Mouse (Mus musculus) liver, embryonic 12.5 days (tissue): ENCODE measurements around the gene Cnga4. TPM values are rescaled to one million over a fixed set of nuclear protein-coding genes. Genes with fewer than 3 reads are reported as not detected.
"Not testable (repeated sequence)": the region's sequence is repeated elsewhere in the genome, so short reads cannot be mapped to it uniquely, and the experiment has no call there.

ENCODE experiments used
- ATAC-seq: fragments of 200-750 bp; cut with Nextera tagmentation; 2 replicates; pipeline ENCODE4 v1.8.0; 2017; ENCODE audit warnings: moderate number of reproducible peaks, mild to moderate bottlenecking, moderate library complexity
- H3K27ac ChIP-seq: fragments of 300-500 bp; sonication (generic); 2 replicates; pipeline ENCODE4 v1.5.1; 2016; ENCODE audit warnings: mild to moderate bottlenecking
- H3K27me3 ChIP-seq: fragments of 300-500 bp; sonication (generic); replicated peaks from 2 replicates; pipeline ENCODE4 v1.6.1; 2016; ENCODE audit warnings: mild to moderate bottlenecking, moderate library complexity
- H3K36me3 ChIP-seq: fragments of 300-500 bp; sonication (generic); 2 replicates; pipeline ENCODE4 v1.6.1; 2016; ENCODE audit warnings: mild to moderate bottlenecking, moderate library complexity
- H3K4me1 ChIP-seq: fragments of 300-500 bp; sonication (generic); 2 replicates; pipeline ENCODE4 v1.6.1; 2016
- H3K4me2 ChIP-seq: fragments of 300-500 bp; sonication (generic); 2 replicates; pipeline ENCODE4 v1.6.1; 2016; ENCODE audit warnings: mild to moderate bottlenecking, moderate library complexity
- H3K4me3 ChIP-seq: fragments of 300-500 bp; sonication (generic); 2 replicates; pipeline ENCODE4 v1.5.1; 2016; ENCODE audit warnings: mild to moderate bottlenecking, moderate library complexity
- H3K9ac ChIP-seq: fragments of 300-500 bp; sonication (generic); 2 replicates; pipeline ENCODE4 v1.6.1; 2016; ENCODE audit warnings: mild to moderate bottlenecking, moderate library complexity
- H3K9me3 ChIP-seq: fragments of 300-500 bp; sonication (generic); replicated peaks from 2 replicates; pipeline ENCODE4 v1.6.1; 2016; ENCODE audit warnings: mild to moderate bottlenecking, moderate library complexity
- WGBS: fragments of 180-500 bp; shearing (Covaris S2); methylation state at CpG from one replicate; pipeline ENCODE4 v1.1.7; 2016; ENCODE audit not compliant: insufficient replicate concordance; 5-methylcytosine and 5-hydroxymethylcytosine counted together
- polyA plus RNA-seq: library from polyadenylated mRNA; unstranded; fragments of >200 nt; fragmentation: Nextera tagmentation; extraction: Ambion mirVana; gene quantifications from 2 replicates; pipeline ENCODE4 v1.2.1, GENCODE M21; 2016

Cnga4 gene
- polyA plus RNA-seq: not detected in 2 replicates

- 59% methylated on average over 5 of the region's 5 CpGs for WGBS
These were observed at the start of gene Cnga4 for GRCm38 (mm10) chr7:105404268-105404667. TSS of gene Cnga4 (plus strand) at chr7:105404568.

GRCm38 (mm10) chr7:105356064-105356463, 48.3 kb upstream of the Cnga4 start:
- H3K27me3 ChIP-seq, H3K4me3 ChIP-seq, H3K36me3 ChIP-seq, H3K9ac ChIP-seq, H3K9me3 ChIP-seq, H3K4me2 ChIP-seq, H3K4me1 ChIP-seq, H3K27ac ChIP-seq: not testable (repeated sequence)
- 0 out of 2 replicates have a peak, but pooled peaks have one; percentile 54 for ATAC-seq
- no CpG with 5 or more reads among the region's 5 CpGs for WGBS

More at GRCm38 (mm10) chr7:105404268-105404667, at the start of gene Cnga4:
- no peak within 1 kb of the TSS for H3K9ac ChIP-seq
- H3K4me1 ChIP-seq: peaks cover 14% of the 10 kb centered on the region
- H3K27ac ChIP-seq: no peak within 1 kb of the TSS
- no peaks in the 10 kb centered on the region for H3K9me3 ChIP-seq
- no peak for ATAC-seq
- H3K36me3 ChIP-seq: no peaks in the 10 kb centered on the region
- no peaks in the 10 kb centered on the region for H3K27me3 ChIP-seq
- no peak within 1 kb of the TSS for H3K4me2 ChIP-seq
- H3K4me3 ChIP-seq: no peak within 1 kb of the TSS

GRCm38 (mm10) chr7:105356487-105356886, 47.9 kb upstream of the Cnga4 start:
- not testable (repeated sequence) for H3K4me3 ChIP-seq, H3K9ac ChIP-seq, H3K36me3 ChIP-seq, H3K9me3 ChIP-seq, H3K4me1 ChIP-seq, H3K4me2 ChIP-seq, H3K27me3 ChIP-seq, H3K27ac ChIP-seq
- ATAC-seq: peak; percentile 75; the same call in 1 of the 2 replicates
- 85% methylated on average over 1 of the region's 2 CpGs for WGBS

GRCm38 (mm10) chr7:105361713-105362112, 42.7 kb upstream of the Cnga4 start:
- Histone ChIP-seq H3K4me1 (no peaks in the 10 kb centered on the region), H3K9ac (no peak overlapping the region), H3K36me3 (no peaks in the 10 kb centered on the region), H3K4me2 (no peak overlapping the region), H3K9me3 (no peaks in the 10 kb centered on the region), H3K27me3 (no peaks in the 10 kb centered on the region), H3K4me3 (no peak overlapping the region), H3K27ac (no peak overlapping the region)
- WGBS: 61% methylated on average over 2 of the region's 2 CpGs
- ATAC-seq: no peak

GRCm38 (mm10) chr7:105367268-105367667, 37.1 kb upstream of the Cnga4 start:
- H3K36me3 ChIP-seq: no peaks in the 10 kb centered on the region
- no peak overlapping the region for H3K27ac ChIP-seq
- no peak overlapping the region for H3K4me3 ChIP-seq
- no peak overlapping the region for H3K9ac ChIP-seq
- H3K9me3 ChIP-seq: no peaks in the 10 kb centered on the region
- H3K4me1 ChIP-seq: no peaks in the 10 kb centered on the region
- 62% methylated on average over 5 of the region's 5 CpGs for WGBS
- no peaks in the 10 kb centered on the region for H3K27me3 ChIP-seq
- no peak for ATAC-seq
- H3K4me2 ChIP-seq: no peak overlapping the region

GRCm38 (mm10) chr7:105367930-105368329, 36.4 kb upstream of the Cnga4 start, which contains the start of gene Olfr692:
TSS of gene Olfr692 (plus strand) at chr7:105368230.
- no peak within 1 kb of the TSS for H3K9ac ChIP-seq
- no peak within 1 kb of the TSS for H3K4me3 ChIP-seq
- no peaks in the 10 kb centered on the region for H3K36me3 ChIP-seq
- no peak for ATAC-seq
- H3K27me3 ChIP-seq: no peaks in the 10 kb centered on the region
- H3K4me1 ChIP-seq: no peaks in the 10 kb centered on the region
- no peak within 1 kb of the TSS for H3K27ac ChIP-seq
- no peak within 1 kb of the TSS for H3K4me2 ChIP-seq
- 67% methylated on average over 1 of the region's 1 CpGs for WGBS
- H3K9me3 ChIP-seq: no peaks in the 10 kb centered on the region

- Histone ChIP-seq H3K9ac (no peak overlapping the region), H3K9me3 (no peaks in the 10 kb centered on the region), H3K4me3 (no peak overlapping the region), H3K27me3 (no peaks in the 10 kb centered on the region), H3K36me3 (no peaks in the 10 kb centered on the region), H3K27ac (no peak overlapping the region), H3K4me2 (no peak overlapping the region), H3K4me1 (peaks cover 2% of the 10 kb centered on the region; the same call in 1 of the 2 replicates)
- no peak for ATAC-seq
- 69% methylated on average over 4 of the region's 4 CpGs for WGBS
These were observed 35.8 kb upstream of the Cnga4 start for GRCm38 (mm10) chr7:105368521-105368920.

- 52% methylated on average over 1 of the region's 1 CpGs for WGBS
- peaks cover 11% of the 10 kb centered on the region for H3K36me3 ChIP-seq
- no peak overlapping the region for H3K4me3 ChIP-seq
- H3K9ac ChIP-seq: no peak overlapping the region
- H3K4me2 ChIP-seq: no peak overlapping the region
- peaks cover 5% of the 10 kb centered on the region; the same call in 1 of the 2 replicates for H3K4me1 ChIP-seq
- no peak for ATAC-seq
- H3K27me3 ChIP-seq: no peaks in the 10 kb centered on the region
- no peaks in the 10 kb centered on the region for H3K9me3 ChIP-seq
- no peak overlapping the region for H3K27ac ChIP-seq
These were observed 31.5 kb upstream of the Cnga4 start for GRCm38 (mm10) chr7:105372912-105373311.

- Histone ChIP-seq H3K4me1 (peaks cover 5% of the 10 kb centered on the region; the same call in 1 of the 2 replicates), H3K27me3 (no peaks in the 10 kb centered on the region), H3K4me2 (no peak overlapping the region), H3K36me3 (peaks cover 17% of the 10 kb centered on the region), H3K4me3 (no peak overlapping the region), H3K9me3 (no peaks in the 10 kb centered on the region), H3K27ac (no peak overlapping the region), H3K9ac (no peak overlapping the region)
- ATAC-seq: no peak
- WGBS: 29% methylated on average over 4 of the region's 4 CpGs
These were observed 30.9 kb upstream of the Cnga4 start for GRCm38 (mm10) chr7:105373509-105373908.

- Histone ChIP-seq H3K36me3 (peaks cover 21% of the 10 kb centered on the region), H3K27ac (no peak overlapping the region), H3K4me3 (no peak overlapping the region), H3K9ac (no peak overlapping the region), H3K27me3 (no peaks in the 10 kb centered on the region), H3K4me2 (no peak overlapping the region), H3K4me1 (peaks cover 5% of the 10 kb centered on the region; the same call in 1 of the 2 replicates), H3K9me3 (no peaks in the 10 kb centered on the region)
- ATAC-seq: no peak
- WGBS: 83% methylated on average over 3 of the region's 3 CpGs
These were observed 30.4 kb upstream of the Cnga4 start for GRCm38 (mm10) chr7:105373976-105374375.

- WGBS: 73% methylated on average over 1 of the region's 1 CpGs
- Histone ChIP-seq H3K36me3 (peaks cover 30% of the 10 kb centered on the region), H3K27me3 (no peaks in the 10 kb centered on the region), H3K4me1 (peaks cover 5% of the 10 kb centered on the region; the same call in 1 of the 2 replicates), H3K9ac (no peak within 1 kb of the TSS), H3K27ac (no peak within 1 kb of the TSS), H3K4me3 (no peak within 1 kb of the TSS), H3K9me3 (no peaks in the 10 kb centered on the region), H3K4me2 (no peak within 1 kb of the TSS)
- no peak for ATAC-seq
These were observed 29.5 kb upstream of the Cnga4 start, which contains the start of gene Gm5901 for GRCm38 (mm10) chr7:105374866-105375265. TSS of gene Gm5901 (plus strand) at chr7:105375038.

GRCm38 (mm10) chr7:105380329-105380728, 24.0 kb upstream of the Cnga4 start:
- no peak overlapping the region for H3K27ac ChIP-seq
- 79% methylated on average over 3 of the region's 3 CpGs for WGBS
- peaks cover 79% of the 10 kb centered on the region for H3K36me3 ChIP-seq
- no peak overlapping the region for H3K4me2 ChIP-seq
- ATAC-seq: no peak
- H3K4me3 ChIP-seq: no peak overlapping the region
- no peak overlapping the region for H3K9ac ChIP-seq
- no peaks in the 10 kb centered on the region for H3K4me1 ChIP-seq
- H3K9me3 ChIP-seq: no peaks in the 10 kb centered on the region
- H3K27me3 ChIP-seq: no peaks in the 10 kb centered on the region

GRCm38 (mm10) chr7:105387696-105388095, 16.7 kb upstream of the Cnga4 start:
- Histone ChIP-seq H3K9me3 (no peaks in the 10 kb centered on the region), H3K4me3 (no peak overlapping the region), H3K9ac (no peak overlapping the region), H3K27me3 (no peaks in the 10 kb centered on the region), H3K36me3 (peaks cover 79% of the 10 kb centered on the region), H3K4me1 (no peaks in the 10 kb centered on the region), H3K4me2 (no peak overlapping the region), H3K27ac (no peak overlapping the region)
- no peak for ATAC-seq
- WGBS: 85% methylated on average over 2 of the region's 2 CpGs
